Mouse (Mus musculus): ENCODE measurements around the gene Relch. TPM values are rescaled to one million over a fixed set of nuclear protein-coding genes. Genes with fewer than 3 reads are reported as not detected.
"Not testable (repeated sequence)": the region's sequence is repeated elsewhere in the genome, so short reads cannot be mapped to it uniquely, and the experiment has no call there.

Gene Relch
- polyA plus RNA-seq, 1 experiment from 2014 or later = 25.4 TPM

- Histone ChIP-seq H3K27ac (ENCODE audit: low read depth) (no peak overlapping the region), H3K4me3 (ENCODE audit: low read depth, low read length) (no peak overlapping the region), H3K4me1 (ENCODE audit: insufficient read depth) (no peaks in the 10 kb centered on the region), H3K36me3 (ENCODE audit: insufficient read depth) (no peaks in the 10 kb centered on the region), H3K9me3 (ENCODE audit: low read depth, low read length) (no peaks in the 10 kb centered on the region; the same call in 1 of the 2 replicates), H3K4me2 (no peak overlapping the region), H3K27me3 (ENCODE audit: insufficient read depth, low read length) (no peaks in the 10 kb centered on the region), H3K9ac (no peak overlapping the region)
- no peak for DNase-seq
- no peak for TF ChIP-seq CTCF (IDR thresholded peaks at IDR 0.05; ENCODE audit: low read depth)
- ATAC-seq (ENCODE audit: insufficient read depth) = no peak
- WGBS = 75% methylated on average over 3 of the region's 3 CpGs
Observed at GRCm38 (mm10) chr1:105759422-105760165, 95.9 kb downstream of the Relch start.

GRCm38 (mm10) chr1:105765586-105765985 lies 101.9 kb downstream of the Relch start:
- Histone ChIP-seq H3K36me3 (ENCODE audit: insufficient read depth) (no peaks in the 10 kb centered on the region), H3K4me3 (ENCODE audit: low read depth, low read length) (no peak overlapping the region), H3K27ac (ENCODE audit: low read depth) (no peak overlapping the region), H3K4me2 (no peak overlapping the region), H3K9me3 (ENCODE audit: low read depth, low read length) (no peaks in the 10 kb centered on the region; the same call in 1 of the 2 replicates), H3K27me3 (ENCODE audit: insufficient read depth, low read length) (no peaks in the 10 kb centered on the region), H3K4me1 (ENCODE audit: insufficient read depth) (no peaks in the 10 kb centered on the region), H3K9ac (no peak overlapping the region)
- TF ChIP-seq CTCF (IDR thresholded peaks at IDR 0.05; ENCODE audit: low read depth) = no peak
- ATAC-seq (ENCODE audit: insufficient read depth) (no peak), DNase-seq (no peak)
- 62% methylated on average over 8 of the region's 8 CpGs for WGBS

DNA sequence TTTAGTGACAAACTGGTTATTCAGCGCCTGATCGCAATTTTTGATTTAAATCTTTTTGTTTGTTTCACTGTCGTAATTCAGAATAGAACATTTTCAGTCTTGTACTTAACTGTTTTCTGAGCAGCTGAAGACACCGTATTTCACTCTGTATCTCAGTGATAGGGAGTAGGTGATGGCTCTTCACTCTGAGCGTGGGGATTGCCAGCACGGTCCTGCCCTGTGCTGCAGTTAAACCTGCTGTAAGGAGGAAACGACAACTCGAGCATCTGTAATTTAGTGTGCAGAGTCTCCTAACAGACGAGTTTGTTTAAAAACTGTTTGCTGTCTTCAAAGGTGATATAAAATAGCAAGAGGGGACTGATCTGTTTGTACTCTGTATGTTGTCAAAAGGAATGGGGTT lies 102.4 kb downstream of the Relch start:
- not testable (repeated sequence) for ATAC-seq (ENCODE audit: insufficient read depth); H3K9me3 ChIP-seq (ENCODE audit: low read depth, low read length); DNase-seq; H3K4me1 ChIP-seq (ENCODE audit: insufficient read depth); H3K36me3 ChIP-seq (ENCODE audit: insufficient read depth); H3K9ac ChIP-seq; H3K4me3 ChIP-seq (ENCODE audit: low read depth, low read length); H3K4me2 ChIP-seq; H3K27ac ChIP-seq (ENCODE audit: low read depth); H3K27me3 ChIP-seq (ENCODE audit: insufficient read depth, low read length)
- 70% methylated on average over 9 of the region's 9 CpGs for WGBS

- Histone ChIP-seq H3K4me2 (no peak overlapping the region), H3K4me1 (ENCODE audit: insufficient read depth) (no peaks in the 10 kb centered on the region), H3K9me3 (ENCODE audit: low read depth, low read length) (no peaks in the 10 kb centered on the region), H3K27ac (ENCODE audit: low read depth) (no peak overlapping the region), H3K4me3 (ENCODE audit: low read depth, low read length) (no peak overlapping the region), H3K27me3 (ENCODE audit: insufficient read depth, low read length) (no peaks in the 10 kb centered on the region), H3K9ac (no peak overlapping the region), H3K36me3 (ENCODE audit: insufficient read depth) (no peaks in the 10 kb centered on the region)
- ATAC-seq (ENCODE audit: insufficient read depth) = no peak
- DNase-seq = no peak
- no peak for TF ChIP-seq CTCF (IDR thresholded peaks at IDR 0.05; ENCODE audit: low read depth)
- 76% methylated on average over 2 of the region's 2 CpGs for WGBS
Observed at GRCm38 (mm10) chr1:105768397-105768796, 104.7 kb downstream of the Relch start.

GRCm38 (mm10) chr1:105770685-105771084 lies 107.0 kb downstream of the Relch start:
- 70% methylated on average over 2 of the region's 2 CpGs for WGBS
- Histone ChIP-seq H3K9me3 (ENCODE audit: low read depth, low read length) (no peaks in the 10 kb centered on the region), H3K9ac (no peak overlapping the region), H3K27ac (ENCODE audit: low read depth) (no peak overlapping the region), H3K27me3 (ENCODE audit: insufficient read depth, low read length) (no peaks in the 10 kb centered on the region), H3K4me2 (no peak overlapping the region), H3K4me1 (ENCODE audit: insufficient read depth) (no peaks in the 10 kb centered on the region), H3K36me3 (ENCODE audit: insufficient read depth) (no peaks in the 10 kb centered on the region), H3K4me3 (ENCODE audit: low read depth, low read length) (no peak overlapping the region)
- no peak for DNase-seq
- no peak for ATAC-seq (ENCODE audit: insufficient read depth)
- no peak for TF ChIP-seq CTCF (IDR thresholded peaks at IDR 0.05; ENCODE audit: low read depth)

- Histone ChIP-seq H3K4me1 (ENCODE audit: insufficient read depth) (no peaks in the 10 kb centered on the region), H3K36me3 (ENCODE audit: insufficient read depth) (no peaks in the 10 kb centered on the region), H3K27ac (ENCODE audit: low read depth) (no peak overlapping the region), H3K9ac (no peak overlapping the region), H3K4me3 (ENCODE audit: low read depth, low read length) (no peak overlapping the region), H3K27me3 (ENCODE audit: insufficient read depth, low read length) (peaks cover 18% of the 10 kb centered on the region), H3K4me2 (no peak overlapping the region), H3K9me3 (ENCODE audit: low read depth, low read length) (no peaks in the 10 kb centered on the region)
- ATAC-seq (ENCODE audit: insufficient read depth) (no peak), DNase-seq (peak; percentile 58)
- no peak for TF ChIP-seq CTCF (IDR thresholded peaks at IDR 0.05; ENCODE audit: low read depth)
- WGBS = 73% methylated on average over 4 of the region's 4 CpGs
Observed at GRCm38 (mm10) chr1:105776426-105776825, 112.8 kb downstream of the Relch start.

DNA sequence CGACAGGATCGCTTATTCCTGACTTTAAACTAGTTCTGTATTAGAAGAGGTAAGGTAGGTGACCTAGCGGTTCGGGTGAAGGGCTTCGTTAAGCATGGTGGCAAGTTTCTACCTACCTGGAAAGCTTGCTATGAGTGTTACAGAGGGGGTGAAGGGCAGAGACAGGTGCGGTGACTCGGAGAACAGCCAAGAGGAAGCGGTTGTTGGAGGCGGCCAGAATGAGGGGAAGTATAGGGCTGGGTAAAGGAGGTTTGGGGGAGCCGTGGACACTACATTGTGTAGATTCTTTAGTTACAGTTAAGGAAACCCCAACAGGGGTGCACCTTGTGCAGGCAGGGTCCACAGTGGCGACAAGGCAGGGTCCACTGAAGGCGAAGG lies 116.4 kb downstream of the Relch start:
- peak overlapping the region; percentile 58 for H3K9ac ChIP-seq
- no peaks in the 10 kb centered on the region for H3K4me1 ChIP-seq (ENCODE audit: insufficient read depth)
- peaks cover 20% of the 10 kb centered on the region for H3K27me3 ChIP-seq (ENCODE audit: insufficient read depth, low read length)
- DNase-seq (no peak), ATAC-seq (ENCODE audit: insufficient read depth) (no peak; the same call in 1 of the 2 replicates)
- no peaks in the 10 kb centered on the region for H3K36me3 ChIP-seq (ENCODE audit: insufficient read depth)
- no peak for TF ChIP-seq CTCF (IDR thresholded peaks at IDR 0.05; ENCODE audit: low read depth)
- 36% methylated on average over 12 of the region's 12 CpGs for WGBS
- peak overlapping the region; percentile 60 for H3K4me3 ChIP-seq (ENCODE audit: low read depth, low read length)
- H3K4me2 ChIP-seq = peak overlapping the region; percentile 97
- H3K9me3 ChIP-seq (ENCODE audit: low read depth, low read length) = no peaks in the 10 kb centered on the region
- no peak overlapping the region for H3K27ac ChIP-seq (ENCODE audit: low read depth)
